Mouse (Mus musculus) heart, embryonic 14.5 days (tissue): ENCODE data around the gene Slc5a10. TPM values are rescaled to one million over a fixed set of nuclear protein-coding genes. Genes with fewer than 3 reads are reported as not detected.

ENCODE experiments used
- ATAC-seq: fragments of 200-750 bp; cut with Nextera tagmentation; 2 replicates; pipeline ENCODE4 v1.8.0; 2017; ENCODE audit warnings: low read depth, moderate TSS enrichment; ENCODE audit not compliant: insufficient number of reproducible peaks, insufficient read depth, low FRiP score
- H3K27ac ChIP-seq, 2 experiments: fragments of 200-500 bp in 1 of 2; fragments of 300-500 bp in 1 of 2; sonication (generic) in 1 of 2; replicated peaks in 1 of 2; 2 replicates each; pipeline ENCODE4 v1.5.1; 2012 to 2014; ENCODE audit warnings: low read depth in 2 of 2, low read length in 2 of 2, control low read depth in 1 of 2, mild to moderate bottlenecking in 1 of 2, mixed read lengths in 1 of 2; ENCODE audit not compliant: control insufficient read depth in 1 of 2, insufficient read depth in 1 of 2
- H3K27me3 ChIP-seq: fragments of 300-500 bp; sonication (generic); 2 replicates; pipeline ENCODE4 v1.6.1; 2014; ENCODE audit warnings: mild to moderate bottlenecking, low read length, control low read depth; ENCODE audit not compliant: control insufficient read depth, insufficient read depth
- H3K36me3 ChIP-seq: fragments of 300-500 bp; sonication (generic); 2 replicates; pipeline ENCODE4 v1.6.1; 2014; ENCODE audit warnings: mild to moderate bottlenecking, control low read depth, low read length, mixed read lengths; ENCODE audit not compliant: control insufficient read depth, insufficient read depth
- H3K4me1 ChIP-seq, 2 experiments: fragments of 200-500 bp in 1 of 2; fragments of 300-500 bp in 1 of 2; sonication (generic) in 1 of 2; 2 replicates each; pipeline ENCODE4 v1.6.1; 2012 to 2014; ENCODE audit warnings: low read length in 2 of 2, control low read depth in 1 of 2, mixed read lengths in 1 of 2; ENCODE audit not compliant: control insufficient read depth in 2 of 2, insufficient read depth in 2 of 2
- H3K4me2 ChIP-seq: fragments of 300-500 bp; sonication (generic); 2 replicates; pipeline ENCODE4 v1.6.1; 2014; ENCODE audit warnings: mild to moderate bottlenecking, low read length
- H3K4me3 ChIP-seq, 2 experiments: fragments of 200-500 bp in 1 of 2; fragments of 300-500 bp in 1 of 2; sonication (generic) in 1 of 2; 2 replicates each; pipeline ENCODE4 v1.5.1; 2012 to 2014; ENCODE audit warnings: low read length in 2 of 2, mild to moderate bottlenecking in 2 of 2, control low read depth in 1 of 2, low read depth in 1 of 2, moderate library complexity in 1 of 2; ENCODE audit not compliant: control insufficient read depth in 1 of 2, insufficient read depth in 1 of 2
- H3K9ac ChIP-seq: fragments of 300-500 bp; sonication (generic); 2 replicates; pipeline ENCODE4 v1.6.1; 2014; ENCODE audit warnings: mild to moderate bottlenecking, low read length
- H3K9me3 ChIP-seq: fragments of 300-500 bp; sonication (generic); 2 replicates; pipeline ENCODE4 v1.6.1; 2016; ENCODE audit warnings: low read length, control low read depth; ENCODE audit not compliant: control insufficient read depth
- WGBS: fragments of 180-500 bp; shearing (Covaris S2); extraction: QIAGEN DNeasy Blood & Tissue Kit; methylation state at CpG from one replicate; pipeline ENCODE4 v1.1.7; 2014; 5-methylcytosine and 5-hydroxymethylcytosine counted together
- polyA plus RNA-seq: library from polyadenylated mRNA; unstranded; fragments of >200 nt; fragmentation: Nextera tagmentation; extraction: Ambion mirVana; gene quantifications from 2 replicates; pipeline ENCODE4 v1.2.1, GENCODE M21; 2014

The Slc5a10 gene
- polyA plus RNA-seq, 1 experiment from 2014 or later, result not detected

- Histone ChIP-seq H3K4me1 (no peaks in the 10 kb centered on the region), H3K4me2 (no peak overlapping the region), H3K4me3 (no peak overlapping the region), H3K9ac (no peak overlapping the region), H3K27me3 (peaks cover 3% of the 10 kb centered on the region; the same call in 1 of the 2 replicates), H3K36me3 (no peaks in the 10 kb centered on the region), H3K9me3 (no peaks in the 10 kb centered on the region), H3K27ac (no peak overlapping the region)
- WGBS, result 60% methylated on average over 14 of the region's 14 CpGs
- no peak for ATAC-seq
Measured at GRCm38 (mm10) chr11:61669492-61670490, 50.8 kb downstream of the Slc5a10 start.

DNA sequence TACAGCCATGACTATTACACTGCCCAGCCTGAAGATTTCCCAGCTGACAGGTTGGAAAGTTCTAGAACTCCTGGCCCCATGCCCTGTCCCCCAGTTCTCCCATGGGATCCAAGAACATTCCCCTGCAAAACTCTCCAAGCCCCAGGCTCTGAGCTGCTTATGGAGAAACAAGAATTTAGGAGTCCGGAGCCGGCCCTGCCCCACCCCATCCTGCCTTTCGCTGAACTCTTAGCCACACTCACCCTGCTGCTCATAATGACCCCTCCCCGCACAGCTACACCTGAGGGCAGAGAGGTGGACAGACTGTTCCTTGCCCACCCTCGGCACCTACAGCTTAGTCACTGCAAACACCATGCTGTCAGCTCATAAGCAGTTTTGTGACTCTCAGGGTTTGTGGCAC, 52.8 kb downstream of the Slc5a10 start:
- 81% methylated on average over 5 of the region's 5 CpGs for WGBS
- Histone ChIP-seq H3K9me3 (no peaks in the 10 kb centered on the region), H3K4me1 (no peaks in the 10 kb centered on the region), H3K36me3 (no peaks in the 10 kb centered on the region), H3K27ac (no peak overlapping the region), H3K4me2 (no peak overlapping the region), H3K4me3 (no peak overlapping the region), H3K27me3 (no peaks in the 10 kb centered on the region), H3K9ac (no peak overlapping the region)
- no peak for ATAC-seq

DNA sequence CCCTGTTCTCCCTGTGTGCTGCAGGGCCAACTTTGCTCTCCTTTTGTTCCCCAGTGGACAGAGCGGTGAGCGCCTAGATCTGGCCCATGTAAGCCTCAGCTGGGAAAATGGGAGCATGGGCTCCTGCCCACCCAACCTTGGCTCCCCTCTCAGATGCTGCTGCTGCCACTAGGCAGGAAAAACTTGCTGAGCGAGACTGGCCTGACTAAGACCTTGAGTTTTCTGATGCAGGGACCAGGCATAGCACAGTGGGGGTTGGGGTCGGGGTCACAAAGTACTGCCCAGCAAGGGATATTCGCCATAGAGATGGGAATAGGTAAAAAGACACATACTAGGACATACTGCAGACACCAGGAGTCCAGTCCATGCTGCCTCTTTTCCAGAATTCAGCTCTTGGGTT, 53.4 kb downstream of the Slc5a10 start:
- Histone ChIP-seq H3K4me3 (no peak overlapping the region), H3K27me3 (no peaks in the 10 kb centered on the region), H3K9ac (no peak overlapping the region), H3K36me3 (no peaks in the 10 kb centered on the region), H3K27ac (no peak overlapping the region), H3K4me1 (no peaks in the 10 kb centered on the region), H3K9me3 (no peaks in the 10 kb centered on the region), H3K4me2 (no peak overlapping the region)
- ATAC-seq, result no peak
- WGBS, result 90% methylated on average over 5 of the region's 5 CpGs

DNA sequence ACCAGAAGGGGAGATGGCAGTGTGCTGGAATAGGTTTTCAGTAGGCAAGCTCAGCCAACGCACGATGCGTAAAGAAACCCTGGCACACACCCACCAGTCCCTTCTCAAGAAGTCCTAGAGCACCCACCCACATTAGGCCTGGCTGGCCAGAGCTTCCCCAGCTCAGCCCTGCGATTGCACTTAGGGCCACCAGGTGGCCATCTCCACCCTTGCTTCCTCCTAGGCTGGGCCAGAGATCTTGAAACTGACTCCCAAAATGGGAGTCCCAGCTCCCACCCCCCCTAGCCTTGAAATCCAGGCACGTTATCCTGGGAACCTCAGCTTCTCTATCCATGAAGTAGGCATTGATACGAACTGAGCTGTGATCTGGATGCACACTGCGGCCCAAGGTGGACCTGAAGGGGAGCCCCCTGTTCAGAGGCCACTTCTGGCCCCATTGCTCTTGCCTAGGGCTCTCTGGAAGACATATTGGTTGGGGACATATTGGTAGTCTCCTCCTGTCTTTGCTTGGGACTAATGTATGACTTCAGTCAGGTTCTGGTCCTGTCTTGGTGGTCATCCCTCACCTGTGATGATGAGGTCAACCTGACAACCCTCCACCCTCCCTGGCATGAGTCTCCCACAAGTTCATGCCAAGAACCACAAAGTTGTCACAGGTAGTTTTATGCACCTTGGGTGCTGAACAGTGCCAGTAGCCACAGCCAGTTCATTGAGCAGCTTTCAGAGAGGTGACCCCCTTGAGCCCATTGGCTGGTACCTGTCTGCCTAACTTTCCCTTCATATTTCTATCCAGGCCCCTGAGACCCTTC, 54.4 kb downstream of the Slc5a10 start:
- Histone ChIP-seq H3K27me3 (no peaks in the 10 kb centered on the region), H3K9me3 (no peaks in the 10 kb centered on the region), H3K4me2 (no peak overlapping the region), H3K4me3 (no peak overlapping the region), H3K27ac (no peak overlapping the region), H3K36me3 (no peaks in the 10 kb centered on the region), H3K4me1 (no peaks in the 10 kb centered on the region), H3K9ac (no peak overlapping the region)
- WGBS, result 49% methylated on average over 7 of the region's 7 CpGs
- no peak for ATAC-seq

GRCm38 (mm10) chr11:61665401-61665800, 55.2 kb downstream of the Slc5a10 start:
- no peak overlapping the region for H3K27ac ChIP-seq
- H3K36me3 ChIP-seq, result no peaks in the 10 kb centered on the region
- no peak for ATAC-seq
- 73% methylated on average over 4 of the region's 4 CpGs for WGBS
- no peak overlapping the region for H3K9ac ChIP-seq
- no peaks in the 10 kb centered on the region for H3K9me3 ChIP-seq
- no peaks in the 10 kb centered on the region for H3K4me1 ChIP-seq
- no peaks in the 10 kb centered on the region for H3K27me3 ChIP-seq
- H3K4me3 ChIP-seq, result no peak overlapping the region
- H3K4me2 ChIP-seq, result no peak overlapping the region

DNA sequence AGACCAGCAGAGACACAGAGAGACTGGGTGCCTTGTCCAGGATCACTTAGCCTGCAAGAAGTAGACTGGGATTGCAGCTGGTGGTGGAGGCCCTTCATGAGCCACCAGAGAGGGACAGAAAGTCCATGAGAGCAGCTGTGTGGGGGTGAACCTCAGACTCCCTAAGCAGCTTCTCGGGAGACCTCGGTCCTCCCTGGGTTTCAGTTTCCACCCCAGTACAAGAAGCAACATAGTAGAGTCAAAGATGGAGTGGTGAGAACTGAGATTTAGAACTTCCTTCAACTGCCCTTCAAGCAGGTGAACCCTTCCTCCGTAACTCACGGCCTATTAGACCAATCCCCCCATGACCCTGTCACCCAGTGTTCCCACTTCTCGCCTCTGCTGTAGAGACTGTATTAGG, 58.4 kb downstream of the Slc5a10 start:
- H3K4me3 ChIP-seq, result no peak overlapping the region
- no peaks in the 10 kb centered on the region for H3K36me3 ChIP-seq
- H3K9ac ChIP-seq, result no peak overlapping the region
- peaks cover 5 to 6% of the 10 kb centered on the region in 2 experiments; a peak in 3 of 4 replicates for H3K4me1 ChIP-seq
- no peak overlapping the region for H3K27ac ChIP-seq
- H3K4me2 ChIP-seq, result no peak overlapping the region
- 84% methylated on average over 5 of the region's 5 CpGs for WGBS
- H3K9me3 ChIP-seq, result no peaks in the 10 kb centered on the region
- H3K27me3 ChIP-seq, result no peaks in the 10 kb centered on the region
- ATAC-seq, result no peak

- no peaks in the 10 kb centered on the region for H3K27me3 ChIP-seq
- WGBS, result 70% methylated on average over 7 of the region's 7 CpGs
- no peak overlapping the region for H3K4me3 ChIP-seq
- no peaks in the 10 kb centered on the region for H3K9me3 ChIP-seq
- peaks cover 5 to 6% of the 10 kb centered on the region in 2 experiments; a peak in 3 of 4 replicates for H3K4me1 ChIP-seq
- no peak for ATAC-seq
- no peaks in the 10 kb centered on the region for H3K36me3 ChIP-seq
- no peak overlapping the region for H3K4me2 ChIP-seq
- H3K27ac ChIP-seq, result no peak overlapping the region
- no peak overlapping the region for H3K9ac ChIP-seq
Measured at GRCm38 (mm10) chr11:61660806-61661392, 59.7 kb downstream of the Slc5a10 start.
